Mouse (Mus musculus) spleen, adult 2 months (tissue): Measurements from ENCODE around the gene Nelfe. TPM values are rescaled to one million over a fixed set of nuclear protein-coding genes. Genes with fewer than 3 reads are reported as not detected.

Experiments used
- DNase-seq, 2 experiments: peaks; one replicate each; pipeline versions ENCODE4 v3.0.0 to v3.0.0-alpha.2; 2012 to 2021; ENCODE audit warnings: low spot score in 2 of 2, low read depth in 1 of 2
- H3K27ac ChIP-seq: fragments of 200-500 bp; 2 replicates; pipeline ENCODE4 v1.5.1; 2012; ENCODE audit warnings: low read length, inconsistent platforms; ENCODE audit not compliant: insufficient read depth
- H3K27me3 ChIP-seq: fragments of 200-500 bp; 2 replicates; pipeline ENCODE4 v1.6.1; 2012; ENCODE audit warnings: mild to moderate bottlenecking, moderate library complexity, low read length, inconsistent platforms; ENCODE audit not compliant: control insufficient read depth, insufficient read depth
- H3K36me3 ChIP-seq: fragments of 200-500 bp; 2 replicates; pipeline ENCODE4 v1.6.1; 2012; ENCODE audit warnings: mild to moderate bottlenecking, low read length, inconsistent platforms; ENCODE audit not compliant: control insufficient read depth, insufficient read depth
- H3K4me1 ChIP-seq: fragments of 200-500 bp; 2 replicates; pipeline ENCODE4 v1.6.1; 2011; ENCODE audit warnings: inconsistent platforms; ENCODE audit not compliant: control insufficient read depth, insufficient read depth, insufficient read length
- H3K4me3 ChIP-seq: fragments of 200-500 bp; 2 replicates; pipeline ENCODE4 v1.5.1; 2011; ENCODE audit warnings: mild to moderate bottlenecking, inconsistent platforms; ENCODE audit not compliant: insufficient read depth, insufficient read length; ENCODE audit errors: extremely low read depth
- CTCF ChIP-seq: fragments of 200-500 bp; IDR thresholded peaks from 2 replicates; pipeline ENCODE4 v1.5.1; 2011; ENCODE audit warnings: mild to moderate bottlenecking, inconsistent platforms; ENCODE audit not compliant: insufficient read depth, insufficient read length, insufficient replicate concordance; ENCODE audit errors: extremely low read depth
- POLR2A ChIP-seq: fragments of 200-500 bp; IDR thresholded peaks from 2 replicates; pipeline ENCODE4 v1.6.1; 2011; ENCODE audit warnings: low read depth, low read length, inconsistent platforms
- WGBS: fragments of 180-500 bp; shearing (Covaris S2); methylation state at CpG from one replicate; pipeline ENCODE4 v1.1.7; 2018; 5-methylcytosine and 5-hydroxymethylcytosine counted together
- polyA plus RNA-seq: library from polyadenylated mRNA; depleted of rRNA; stranded (reverse); fragments of >200 nt; gene quantifications from 2 replicates; pipeline ENCODE4 v1.2.3, GENCODE M21; 2012

The Nelfe gene
- polyA plus RNA-seq, 1 experiment: 14.1 TPM

- Histone ChIP-seq H3K4me3 (no peak within 1 kb of the TSS; the same call in 1 of the 2 replicates), H3K36me3 (no peaks in the 10 kb centered on the region), H3K4me1 (peaks cover 7% of the 10 kb centered on the region; the same call in 1 of the 2 replicates), H3K27me3 (no peaks in the 10 kb centered on the region), H3K27ac (no peak within 1 kb of the TSS)
- 82% methylated on average over 15 of the region's 15 CpGs for WGBS
- TF ChIP-seq CTCF: no peak
- TF ChIP-seq POLR2A: no peak
- DNase-seq: no peak
Measured at GRCm38 (mm10) chr17:34881683-34882310, 31.6 kb downstream of the Nelfe start, which contains the start of gene Gm20547. Gene Gm20547, minus strand, starts transcription at chr17:34882042.

- Histone ChIP-seq H3K27ac (no peak overlapping the region), H3K4me3 (no peak overlapping the region), H3K36me3 (no peaks in the 10 kb centered on the region), H3K4me1 (peaks cover 12% of the 10 kb centered on the region; the same call in 1 of the 2 replicates), H3K27me3 (no peaks in the 10 kb centered on the region)
- no peak for DNase-seq
- TF ChIP-seq CTCF (no peak), POLR2A (no peak)
- WGBS: 47% methylated on average over 3 of the region's 3 CpGs
Measured at GRCm38 (mm10) chr17:34883332-34883731, 33.1 kb downstream of the Nelfe start.

- TF ChIP-seq CTCF (no peak), POLR2A (no peak)
- H3K27me3 ChIP-seq: no peaks in the 10 kb centered on the region
- no peak overlapping the region for H3K27ac ChIP-seq
- peaks cover 8% of the 10 kb centered on the region; the same call in 1 of the 2 replicates for H3K4me1 ChIP-seq
- DNase-seq: no peak
- 82% methylated on average over 6 of the region's 6 CpGs for WGBS
- no peaks in the 10 kb centered on the region for H3K36me3 ChIP-seq
- H3K4me3 ChIP-seq: no peak overlapping the region
Measured at GRCm38 (mm10) chr17:34884704-34885103, 34.5 kb downstream of the Nelfe start.

- no peak overlapping the region for H3K4me3 ChIP-seq
- no peak for DNase-seq
- H3K27me3 ChIP-seq: no peaks in the 10 kb centered on the region
- WGBS: 93% methylated on average over 3 of the region's 3 CpGs
- no peak for TF ChIP-seq POLR2A
- TF ChIP-seq CTCF: no peak
- peaks cover 5% of the 10 kb centered on the region; the same call in 1 of the 2 replicates for H3K4me1 ChIP-seq
- no peak overlapping the region for H3K27ac ChIP-seq
- H3K36me3 ChIP-seq: no peaks in the 10 kb centered on the region
Measured at GRCm38 (mm10) chr17:34885615-34886014, 35.4 kb downstream of the Nelfe start.

- 69% methylated on average over 5 of the region's 5 CpGs for WGBS
- TF ChIP-seq POLR2A (no peak), CTCF (no peak)
- no peaks in the 10 kb centered on the region for H3K36me3 ChIP-seq
- H3K27ac ChIP-seq: peak overlapping the region; percentile 52
- no peak overlapping the region for H3K4me3 ChIP-seq
- H3K4me1 ChIP-seq: peaks cover 5% of the 10 kb centered on the region; the same call in 1 of the 2 replicates
- no peak for DNase-seq
- no peaks in the 10 kb centered on the region for H3K27me3 ChIP-seq
Measured at GRCm38 (mm10) chr17:34887942-34888341, 37.8 kb downstream of the Nelfe start.

- DNase-seq: no peak
- 90% methylated on average over 12 of the region's 12 CpGs for WGBS
Measured at GRCm38 (mm10) chr17:34890074-34890743, 40.0 kb downstream of the Nelfe start.

More at GRCm38 (mm10) chr17:34890074-34890743, 40.0 kb downstream of the Nelfe start:
- H3K27me3 ChIP-seq: no peaks in the 10 kb centered on the region
- TF ChIP-seq CTCF (no peak), POLR2A (no peak)
- no peaks in the 10 kb centered on the region for H3K36me3 ChIP-seq
- no peak overlapping the region for H3K27ac ChIP-seq
- peaks cover 5% of the 10 kb centered on the region; the same call in 1 of the 2 replicates for H3K4me1 ChIP-seq
- no peak overlapping the region for H3K4me3 ChIP-seq
